Mouse (Mus musculus) neural tube, embryonic 11.5 days (tissue): ENCODE measurements around the gene Iqcc. TPM values are rescaled to one million over a fixed set of nuclear protein-coding genes. Genes with fewer than 3 reads are reported as not detected.

ENCODE experiments used
- ATAC-seq: fragments of 200-750 bp; cut with Nextera tagmentation; 2 replicates; pipeline ENCODE4 v1.8.0; 2017; ENCODE audit warnings: moderate number of reproducible peaks, mild to moderate bottlenecking, moderate TSS enrichment, moderate library complexity; ENCODE audit not compliant: insufficient read depth, low FRiP score, low TSS enrichment
- DNase-seq: peaks from one replicate; pipeline ENCODE4 v3.0.0-alpha.2; 2015; ENCODE audit warnings: low spot score
- H3K27ac ChIP-seq: fragments of 300-500 bp; sonication (generic); 2 replicates; pipeline ENCODE4 v1.5.1; 2014; ENCODE audit warnings: low read depth, mild to moderate bottlenecking, low read length
- H3K27me3 ChIP-seq: fragments of 300-500 bp; sonication (generic); 2 replicates; pipeline ENCODE4 v1.6.1; 2014; ENCODE audit warnings: mild to moderate bottlenecking, low read length, mixed read lengths; ENCODE audit not compliant: control insufficient read depth, insufficient read depth
- H3K36me3 ChIP-seq: fragments of 300-500 bp; sonication (generic); 2 replicates; pipeline ENCODE4 v1.6.1; 2014; ENCODE audit warnings: mild to moderate bottlenecking, low read length, moderate library complexity, mixed read lengths; ENCODE audit not compliant: control insufficient read depth, insufficient read depth
- H3K4me1 ChIP-seq: fragments of 300-500 bp; sonication (generic); 2 replicates; pipeline ENCODE4 v1.6.1; 2014; ENCODE audit warnings: low read length, mixed read lengths; ENCODE audit not compliant: control insufficient read depth, insufficient read depth
- H3K4me2 ChIP-seq: fragments of 300-500 bp; sonication (generic); 2 replicates; pipeline ENCODE4 v1.6.1; 2014; ENCODE audit warnings: low read depth, mild to moderate bottlenecking, moderate library complexity
- H3K4me3 ChIP-seq: fragments of 300-500 bp; sonication (generic); 2 replicates; pipeline ENCODE4 v1.5.1; 2014; ENCODE audit warnings: low read depth, low read length
- H3K9ac ChIP-seq: fragments of 300-500 bp; sonication (generic); 2 replicates; pipeline ENCODE4 v1.6.1; 2014; ENCODE audit warnings: mild to moderate bottlenecking, low read length
- H3K9me3 ChIP-seq: fragments of 300-500 bp; sonication (generic); 2 replicates; pipeline ENCODE4 v1.6.1; 2016; ENCODE audit warnings: low read length; ENCODE audit not compliant: control insufficient read depth
- WGBS: fragments of 180-500 bp; shearing (Covaris S2); extraction: QIAGEN DNeasy Blood & Tissue Kit; methylation state at CpG from one replicate; pipeline ENCODE4 v1.1.7; 2014; 5-methylcytosine and 5-hydroxymethylcytosine counted together
- polyA plus RNA-seq: library from polyadenylated mRNA; unstranded; fragments of >200 nt; fragmentation: Nextera tagmentation; extraction: Ambion mirVana; gene quantifications from 2 replicates; pipeline ENCODE4 v1.2.1, GENCODE M21; 2014

Iqcc gene
- polyA plus RNA-seq, result 25.7 and 30.2 TPM in 2 replicates

GRCm38 (mm10) chr4:129618786-129619691 lies at the start of gene Iqcc:
Iqcc (minus strand) TSS chr4:129619099.
- no peaks in the 10 kb centered on the region for H3K27me3 ChIP-seq
- peak within 1 kb of the TSS; percentile 60 for H3K4me2 ChIP-seq
- DNase-seq, result peak; percentile 94
- H3K4me1 ChIP-seq, result peaks cover 14% of the 10 kb centered on the region
- no peaks in the 10 kb centered on the region for H3K9me3 ChIP-seq
- ATAC-seq, result peak; percentile 83
- peak within 1 kb of the TSS; percentile 61; the same call in 1 of the 2 replicates for H3K27ac ChIP-seq
- H3K4me3 ChIP-seq, result peak within 1 kb of the TSS; percentile 59
- H3K36me3 ChIP-seq, result no peaks in the 10 kb centered on the region
- peak within 1 kb of the TSS; percentile 79 for H3K9ac ChIP-seq
- WGBS, result 5% methylated on average over 43 of the region's 44 CpGs

GRCm38 (mm10) chr4:129662255-129662813 lies 43.4 kb upstream of the Iqcc start:
- H3K4me1 ChIP-seq, result no peaks in the 10 kb centered on the region
- ATAC-seq (no peak), DNase-seq (no peak)
- WGBS, result 86% methylated on average over 3 of the region's 3 CpGs
- no peak overlapping the region for H3K9ac ChIP-seq
- H3K9me3 ChIP-seq, result no peaks in the 10 kb centered on the region
- no peak overlapping the region for H3K4me3 ChIP-seq
- no peak overlapping the region for H3K4me2 ChIP-seq
- peaks cover 5% of the 10 kb centered on the region for H3K36me3 ChIP-seq
- no peaks in the 10 kb centered on the region for H3K27me3 ChIP-seq
- no peak overlapping the region for H3K27ac ChIP-seq

GRCm38 (mm10) chr4:129661584-129661983 lies 42.7 kb upstream of the Iqcc start:
- Histone ChIP-seq H3K36me3 (peaks cover 5% of the 10 kb centered on the region), H3K27me3 (no peaks in the 10 kb centered on the region), H3K9ac (no peak overlapping the region), H3K4me2 (no peak overlapping the region), H3K4me1 (no peaks in the 10 kb centered on the region), H3K4me3 (no peak overlapping the region), H3K9me3 (no peaks in the 10 kb centered on the region), H3K27ac (no peak overlapping the region)
- DNase-seq (no peak), ATAC-seq (no peak)
- 89% methylated on average over 3 of the region's 3 CpGs for WGBS

GRCm38 (mm10) chr4:129654770-129655169 lies 35.9 kb upstream of the Iqcc start:
- no peak overlapping the region for H3K9ac ChIP-seq
- 95% methylated on average over 14 of the region's 14 CpGs for WGBS
- peaks cover 28% of the 10 kb centered on the region for H3K36me3 ChIP-seq
- H3K27ac ChIP-seq, result no peak overlapping the region
- H3K27me3 ChIP-seq, result no peaks in the 10 kb centered on the region
- H3K4me2 ChIP-seq, result no peak overlapping the region
- H3K9me3 ChIP-seq, result no peaks in the 10 kb centered on the region
- H3K4me1 ChIP-seq, result no peaks in the 10 kb centered on the region
- DNase-seq, result no peak
- H3K4me3 ChIP-seq, result no peak overlapping the region
- no peak for ATAC-seq

- no peaks in the 10 kb centered on the region for H3K9me3 ChIP-seq
- peaks cover 36% of the 10 kb centered on the region for H3K36me3 ChIP-seq
- no peak overlapping the region for H3K27ac ChIP-seq
- no peak overlapping the region for H3K4me2 ChIP-seq
- H3K9ac ChIP-seq, result no peak overlapping the region
- H3K4me1 ChIP-seq, result no peaks in the 10 kb centered on the region
- DNase-seq (no peak), ATAC-seq (no peak)
- H3K4me3 ChIP-seq, result no peak overlapping the region
- 94% methylated on average over 8 of the region's 8 CpGs for WGBS
- H3K27me3 ChIP-seq, result no peaks in the 10 kb centered on the region
These were observed 31.5 kb upstream of the Iqcc start for GRCm38 (mm10) chr4:129650359-129650758.

GRCm38 (mm10) chr4:129648656-129649055 lies 29.8 kb upstream of the Iqcc start:
- no peaks in the 10 kb centered on the region for H3K9me3 ChIP-seq
- WGBS, result 89% methylated on average over 1 of the region's 1 CpGs
- DNase-seq (no peak), ATAC-seq (no peak)
- H3K27me3 ChIP-seq, result no peaks in the 10 kb centered on the region
- no peak overlapping the region for H3K4me2 ChIP-seq
- no peak overlapping the region for H3K27ac ChIP-seq
- H3K4me1 ChIP-seq, result no peaks in the 10 kb centered on the region
- H3K4me3 ChIP-seq, result no peak overlapping the region
- peaks cover 24% of the 10 kb centered on the region for H3K36me3 ChIP-seq
- no peak overlapping the region for H3K9ac ChIP-seq

GRCm38 (mm10) chr4:129645204-129645603 lies 26.3 kb upstream of the Iqcc start:
- Histone ChIP-seq H3K36me3 (peaks cover 14% of the 10 kb centered on the region), H3K4me3 (no peak overlapping the region), H3K4me2 (no peak overlapping the region), H3K27ac (no peak overlapping the region), H3K27me3 (no peaks in the 10 kb centered on the region), H3K9ac (no peak overlapping the region), H3K4me1 (no peaks in the 10 kb centered on the region; the same call in 1 of the 2 replicates), H3K9me3 (no peaks in the 10 kb centered on the region)
- ATAC-seq (no peak), DNase-seq (no peak)
- WGBS, result 95% methylated on average over 6 of the region's 6 CpGs

GRCm38 (mm10) chr4:129641756-129642155 lies 22.9 kb upstream of the Iqcc start:
- H3K4me2 ChIP-seq, result peak overlapping the region; percentile 22; the same call in 1 of the 2 replicates
- ATAC-seq, result no peak
- H3K36me3 ChIP-seq, result peaks cover 15% of the 10 kb centered on the region
- H3K4me3 ChIP-seq, result no peak overlapping the region
- WGBS, result 43% methylated on average over 5 of the region's 5 CpGs
- no peak overlapping the region for H3K9ac ChIP-seq
- H3K4me1 ChIP-seq, result peaks cover 11% of the 10 kb centered on the region
- no peak for DNase-seq
- H3K27me3 ChIP-seq, result no peaks in the 10 kb centered on the region
- H3K27ac ChIP-seq, result no peak overlapping the region
- H3K9me3 ChIP-seq, result no peaks in the 10 kb centered on the region
